Mouse (Mus musculus) hindbrain, embryonic 13.5 days (tissue): ENCODE measurements around the gene Dad1. TPM values are rescaled to one million over a fixed set of nuclear protein-coding genes. Genes with fewer than 3 reads are reported as not detected.
A peak's percentile ranks its signal among the peaks of the same experiment; 100 is the strongest.

Experiments used
- ATAC-seq: fragments of 200-750 bp; cut with Nextera tagmentation; 2 replicates; pipeline ENCODE4 v1.8.0; 2017; ENCODE audit warnings: moderate TSS enrichment; ENCODE audit not compliant: low FRiP score
- H3K27ac ChIP-seq: fragments of 300-500 bp; sonication (generic); 2 replicates; pipeline ENCODE4 v1.5.1; 2015; ENCODE audit warnings: inconsistent platforms, mild to moderate bottlenecking, moderate library complexity
- H3K27me3 ChIP-seq: fragments of 300-500 bp; sonication (generic); 2 replicates; pipeline ENCODE4 v1.6.1; 2015; ENCODE audit warnings: mild to moderate bottlenecking, inconsistent platforms
- H3K36me3 ChIP-seq: fragments of 300-500 bp; sonication (generic); 2 replicates; pipeline ENCODE4 v1.6.1; 2015; ENCODE audit warnings: mild to moderate bottlenecking, inconsistent platforms
- H3K4me1 ChIP-seq: fragments of 300-500 bp; sonication (generic); replicated peaks from 2 replicates; pipeline ENCODE4 v1.6.1; 2015; ENCODE audit warnings: inconsistent platforms
- H3K4me2 ChIP-seq: fragments of 300-500 bp; sonication (generic); 2 replicates; pipeline ENCODE4 v1.6.1; 2015; ENCODE audit warnings: inconsistent platforms, mild to moderate bottlenecking, moderate library complexity
- H3K4me3 ChIP-seq: fragments of 300-500 bp; sonication (generic); 2 replicates; pipeline ENCODE4 v1.5.1; 2015; ENCODE audit warnings: mild to moderate bottlenecking, inconsistent platforms
- H3K9ac ChIP-seq: fragments of 300-500 bp; sonication (generic); 2 replicates; pipeline ENCODE4 v1.6.1; 2015; ENCODE audit warnings: mild to moderate bottlenecking, inconsistent platforms
- H3K9me3 ChIP-seq: fragments of 300-500 bp; sonication (generic); 2 replicates; pipeline ENCODE4 v1.6.1; 2016; ENCODE audit warnings: inconsistent platforms
- WGBS: fragments of 180-500 bp; shearing (Covaris S2); methylation state at CpG from one replicate; pipeline ENCODE4 v1.1.7; 2015; 5-methylcytosine and 5-hydroxymethylcytosine counted together
- polyA plus RNA-seq: library from polyadenylated mRNA; unstranded; fragments of >200 nt; fragmentation: Nextera tagmentation; extraction: Ambion mirVana; gene quantifications from 2 replicates; pipeline ENCODE4 v1.2.1, GENCODE M21; 2015

Gene Dad1
- 343 and 348 TPM in 2 replicates for polyA plus RNA-seq

- Histone ChIP-seq H3K9ac (peak within 1 kb of the TSS; percentile 79), H3K4me1 (peaks cover 50% of the 10 kb centered on the region), H3K4me2 (peak within 1 kb of the TSS; percentile 73), H3K27me3 (0 out of 2 replicates have a peak, but pooled peaks cover 3% of the 10 kb centered on the region), H3K27ac (peak within 1 kb of the TSS; percentile 88), H3K4me3 (peak within 1 kb of the TSS; percentile 60), H3K9me3 (no peaks in the 10 kb centered on the region), H3K36me3 (peaks cover 2% of the 10 kb centered on the region; the same call in 1 of the 2 replicates)
- whole genome bisulfite sequencing = under 1% methylated on average over 39 of the region's 39 CpGs
- peak; percentile 100 for ATAC-seq
These were observed at the start of gene Dad1, which contains the start of gene Abhd4 for GRCm38 (mm10) chr14:54253741-54254291. Gene Dad1, minus strand, starts transcription at chr14:54254104. Gene Abhd4, plus strand, starts transcription at chr14:54254188.

- ATAC-seq = no peak
- no peaks in the 10 kb centered on the region for H3K4me1 ChIP-seq
- no peaks in the 10 kb centered on the region for H3K27me3 ChIP-seq
- no peak overlapping the region for H3K4me3 ChIP-seq
- H3K27ac ChIP-seq = no peak overlapping the region
- H3K36me3 ChIP-seq = no peaks in the 10 kb centered on the region
- H3K9ac ChIP-seq = no peak overlapping the region
- 91% methylated on average over 3 of the region's 3 CpGs for WGBS
- H3K9me3 ChIP-seq = peaks cover 4% of the 10 kb centered on the region; the same call in 1 of the 2 replicates
- no peak overlapping the region for H3K4me2 ChIP-seq
These were observed 46.8 kb upstream of the Dad1 start for GRCm38 (mm10) chr14:54300676-54301075.

GRCm38 (mm10) chr14:54300136-54300535, 46.2 kb upstream of the Dad1 start:
- Histone ChIP-seq H3K9ac (no peak overlapping the region), H3K4me2 (no peak overlapping the region), H3K27me3 (no peaks in the 10 kb centered on the region), H3K36me3 (no peaks in the 10 kb centered on the region), H3K4me1 (no peaks in the 10 kb centered on the region), H3K9me3 (peaks cover 4% of the 10 kb centered on the region; the same call in 1 of the 2 replicates), H3K4me3 (no peak overlapping the region), H3K27ac (no peak overlapping the region)
- no peak for ATAC-seq
- 87% methylated on average over 5 of the region's 5 CpGs for WGBS

- Histone ChIP-seq H3K36me3 (no peaks in the 10 kb centered on the region), H3K27me3 (no peaks in the 10 kb centered on the region), H3K9me3 (no peaks in the 10 kb centered on the region), H3K9ac (no peak within 1 kb of the TSS), H3K4me1 (no peaks in the 10 kb centered on the region), H3K4me3 (no peak within 1 kb of the TSS), H3K27ac (no peak within 1 kb of the TSS), H3K4me2 (no peak within 1 kb of the TSS)
- no peak for ATAC-seq
- 83% methylated on average over 1 of the region's 1 CpGs for WGBS
These were observed 30.9 kb upstream of the Dad1 start, which contains the start of gene Olfr49 for GRCm38 (mm10) chr14:54284839-54285238. Gene Olfr49, minus strand, starts transcription at chr14:54284939.

GRCm38 (mm10) chr14:54276446-54276845, 22.5 kb upstream of the Dad1 start:
- 0 out of 2 replicates have a peak, but pooled peaks cover 3% of the 10 kb centered on the region for H3K4me1 ChIP-seq
- no peaks in the 10 kb centered on the region for H3K36me3 ChIP-seq
- no peak overlapping the region for H3K4me3 ChIP-seq
- ATAC-seq = no peak
- no peak overlapping the region for H3K9ac ChIP-seq
- H3K27ac ChIP-seq = no peak overlapping the region
- H3K9me3 ChIP-seq = no peaks in the 10 kb centered on the region
- no peak overlapping the region for H3K4me2 ChIP-seq
- WGBS = 84% methylated on average over 2 of the region's 2 CpGs
- H3K27me3 ChIP-seq = no peaks in the 10 kb centered on the region

GRCm38 (mm10) chr14:54272696-54273095, 18.8 kb upstream of the Dad1 start:
- H3K27me3 ChIP-seq = no peaks in the 10 kb centered on the region
- peaks cover 13% of the 10 kb centered on the region for H3K36me3 ChIP-seq
- no peak overlapping the region for H3K9ac ChIP-seq
- H3K4me1 ChIP-seq = 0 out of 2 replicates have a peak, but pooled peaks cover 4% of the 10 kb centered on the region
- no peak overlapping the region for H3K27ac ChIP-seq
- H3K9me3 ChIP-seq = no peaks in the 10 kb centered on the region
- H3K4me3 ChIP-seq = no peak overlapping the region
- no peak for ATAC-seq
- 96% methylated on average over 3 of the region's 3 CpGs for WGBS
- no peak overlapping the region for H3K4me2 ChIP-seq

GRCm38 (mm10) chr14:54271976-54272606, 18.2 kb upstream of the Dad1 start:
- 85% methylated on average over 3 of the region's 3 CpGs for WGBS
- no peak for ATAC-seq

GRCm38 (mm10) chr14:54270413-54270812, 16.5 kb upstream of the Dad1 start:
- H3K27ac ChIP-seq = no peak overlapping the region
- no peak for ATAC-seq
- H3K4me3 ChIP-seq = no peak overlapping the region
- peaks cover 25% of the 10 kb centered on the region for H3K36me3 ChIP-seq
- H3K9ac ChIP-seq = no peak overlapping the region
- no peak overlapping the region for H3K4me2 ChIP-seq
- H3K9me3 ChIP-seq = no peaks in the 10 kb centered on the region
- no peaks in the 10 kb centered on the region for H3K27me3 ChIP-seq
- 91% methylated on average over 3 of the region's 3 CpGs for WGBS
- H3K4me1 ChIP-seq = 0 out of 2 replicates have a peak, but pooled peaks cover 4% of the 10 kb centered on the region

More at GRCm38 (mm10) chr14:54271976-54272606, 18.2 kb upstream of the Dad1 start:
- H3K4me3 ChIP-seq = no peak overlapping the region
- no peak overlapping the region for H3K9ac ChIP-seq
- H3K9me3 ChIP-seq = no peaks in the 10 kb centered on the region
- H3K36me3 ChIP-seq = peaks cover 19% of the 10 kb centered on the region
- H3K4me1 ChIP-seq = 0 out of 2 replicates have a peak, but pooled peaks cover 4% of the 10 kb centered on the region
- no peak overlapping the region for H3K27ac ChIP-seq
- no peaks in the 10 kb centered on the region for H3K27me3 ChIP-seq
- no peak overlapping the region for H3K4me2 ChIP-seq

- Histone ChIP-seq H3K27me3 (no peaks in the 10 kb centered on the region), H3K36me3 (peaks cover 25% of the 10 kb centered on the region), H3K27ac (no peak overlapping the region), H3K4me2 (no peak overlapping the region), H3K9me3 (no peaks in the 10 kb centered on the region), H3K9ac (no peak overlapping the region), H3K4me1 (peaks cover 4% of the 10 kb centered on the region; the same call in 1 of the 2 replicates), H3K4me3 (no peak overlapping the region)
- 89% methylated on average over 3 of the region's 3 CpGs for WGBS
- no peak for ATAC-seq
These were observed 15.7 kb upstream of the Dad1 start for GRCm38 (mm10) chr14:54269566-54269965.

GRCm38 (mm10) chr14:54267966-54268365, 14.1 kb upstream of the Dad1 start:
- Histone ChIP-seq H3K9ac (no peak overlapping the region), H3K27ac (no peak overlapping the region), H3K36me3 (peaks cover 33% of the 10 kb centered on the region), H3K4me2 (no peak overlapping the region), H3K4me3 (no peak overlapping the region), H3K9me3 (no peaks in the 10 kb centered on the region), H3K27me3 (no peaks in the 10 kb centered on the region), H3K4me1 (peaks cover 4% of the 10 kb centered on the region; the same call in 1 of the 2 replicates)
- no peak for ATAC-seq
- 95% methylated on average over 10 of the region's 10 CpGs for WGBS

GRCm38 (mm10) chr14:54265951-54266350, 12.0 kb upstream of the Dad1 start:
- Histone ChIP-seq H3K27ac (no peak overlapping the region), H3K9ac (no peak overlapping the region), H3K9me3 (no peaks in the 10 kb centered on the region), H3K36me3 (peaks cover 35% of the 10 kb centered on the region), H3K4me2 (no peak overlapping the region), H3K4me3 (no peak overlapping the region), H3K4me1 (no peaks in the 10 kb centered on the region; the same call in 1 of the 2 replicates), H3K27me3 (no peaks in the 10 kb centered on the region)
- 78% methylated on average over 6 of the region's 6 CpGs for WGBS
- ATAC-seq = no peak

GRCm38 (mm10) chr14:54265093-54265492, 11.2 kb upstream of the Dad1 start:
- no peak for ATAC-seq
- Histone ChIP-seq H3K27ac (no peak overlapping the region), H3K9ac (no peak overlapping the region), H3K4me2 (no peak overlapping the region), H3K4me1 (peaks cover 3% of the 10 kb centered on the region; the same call in 1 of the 2 replicates), H3K36me3 (peaks cover 35% of the 10 kb centered on the region), H3K9me3 (no peaks in the 10 kb centered on the region), H3K4me3 (no peak overlapping the region), H3K27me3 (peaks cover 3% of the 10 kb centered on the region; the same call in 1 of the 2 replicates)
- 45% methylated on average over 10 of the region's 10 CpGs for WGBS
